In the genomic region with DNA sequence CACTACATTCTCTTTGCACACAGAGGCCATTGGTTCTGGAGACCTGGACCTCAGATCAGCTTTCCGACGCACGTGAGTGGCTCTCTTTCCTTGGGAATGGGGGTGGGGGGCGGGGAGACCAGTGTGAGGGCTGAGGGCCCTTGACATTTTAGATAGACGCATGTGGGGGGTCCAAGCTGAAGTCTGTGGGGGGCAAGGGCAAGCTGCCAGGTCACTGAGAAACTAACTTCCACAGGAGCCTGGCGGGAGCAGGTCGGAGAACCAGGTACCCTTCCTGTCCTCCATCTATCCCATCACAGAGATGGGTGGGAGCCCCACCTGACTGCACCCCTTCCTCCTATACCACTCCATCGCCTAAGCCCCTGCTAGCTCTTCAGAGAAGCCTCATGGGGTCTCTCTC, we compare ENCODE assay signal across 22 mouse cellular contexts. TPM values are rescaled to one million over a fixed set of nuclear protein-coding genes. Genes with fewer than 3 reads are reported as not detected.
"Had no signal": no experiment of that assay in that cellular context is flagged by ENCODE, and none has a peak within 500 bp of the region (broad histone marks: within the 10 kb centered on the region; RNA-seq: fewer than 3 reads in every experiment).

No protein-coding gene starts in this region.

- ATAC-seq: liver, embryonic 12.5 days; midbrain, embryonic 13.5 days; midbrain, embryonic 16.5 days had no signal

- H3K9ac ChIP-seq: limb, embryonic 13.5 days; liver, embryonic 12.5 days; liver, embryonic 15.5 days; lung, embryonic 15.5 days; midbrain, embryonic 13.5 days; neural tube, embryonic 13.5 days; stomach, embryonic 15.5 days had no signal

- H3K27ac ChIP-seq: limb, embryonic 10.5 days; limb, embryonic 13.5 days; liver, embryonic 12.5 days; liver, embryonic 15.5 days; lung, embryonic 15.5 days; midbrain, embryonic 10.5 days; midbrain, embryonic 13.5 days; neural tube, embryonic 13.5 days; stomach, embryonic 15.5 days had no signal

- H3K4me2 ChIP-seq: limb, embryonic 13.5 days; liver, embryonic 12.5 days; liver, embryonic 15.5 days; lung, embryonic 15.5 days; midbrain, embryonic 13.5 days; neural tube, embryonic 13.5 days; stomach, embryonic 15.5 days had no signal

- H3K36me3 ChIP-seq: limb, embryonic 10.5 days; limb, embryonic 13.5 days; liver, embryonic 12.5 days; liver, embryonic 15.5 days; lung, embryonic 15.5 days; midbrain, embryonic 10.5 days; midbrain, embryonic 13.5 days; neural tube, embryonic 13.5 days; stomach, embryonic 15.5 days had no signal

- DNase-seq: kidney, postnatal 14 days; kidney, postnatal 4 days; liver; lung, adult 18-20 months; lung, postnatal 10 days; lung, postnatal 36 days; retina, postnatal 1 day; right cerebral cortex, postnatal 25 days; spleen, adult 18-20 months; thymus, postnatal 25 days had no signal

- H3K4me3 ChIP-seq: limb, embryonic 10.5 days; limb, embryonic 13.5 days; liver, embryonic 12.5 days; liver, embryonic 15.5 days; lung, embryonic 15.5 days; megakaryocyte, embryonic 14.5 days; midbrain, embryonic 10.5 days; midbrain, embryonic 13.5 days; myocyte; neural tube, embryonic 13.5 days; stomach, embryonic 15.5 days had no signal

- H3K27me3 ChIP-seq: lung, embryonic 15.5 days; midbrain, embryonic 13.5 days; neural tube, embryonic 13.5 days; stomach, embryonic 15.5 days had no signal

- H3K4me1 ChIP-seq: limb, embryonic 10.5 days; limb, embryonic 13.5 days; liver, embryonic 15.5 days; lung, embryonic 15.5 days; midbrain, embryonic 10.5 days; midbrain, embryonic 13.5 days; neural tube, embryonic 13.5 days; stomach, embryonic 15.5 days had no signal

- H3K9me3 ChIP-seq: limb, embryonic 10.5 days; limb, embryonic 13.5 days; liver, embryonic 12.5 days; liver, embryonic 15.5 days; lung, embryonic 15.5 days; megakaryocyte, embryonic 14.5 days; midbrain, embryonic 10.5 days; midbrain, embryonic 13.5 days; neural tube, embryonic 13.5 days; stomach, embryonic 15.5 days had no signal

RNA-seq across cellular contexts. Expression of a gene that starts 3.6 kb away (rescaled TPM):
- polyA plus RNA-seq: limb, embryonic 13.5 days; midbrain, embryonic 13.5 days had no signal
